8 mouse cellular contexts compared by ENCODE assay signal in genomic region chr5:92810922-92811533, GRCm38 (mm10).
A peak's percentile ranks its signal among the peaks of the same experiment; 100 is the strongest.
DNase-seq lines count a peak whose midpoint lies in the region; ATAC-seq lines count a peak whose summit lies in the region.

No protein-coding gene starts in this region.

- H3K36me3 ChIP-seq in forebrain, embryonic 12.5 days (replicated peaks) = no peaks in the 10 kb centered on the region
- H3K36me3 ChIP-seq in intestine, embryonic 15.5 days = no peaks in the 10 kb centered on the region

- 4% methylated on average over 9 of the region's 9 CpGs for WGBS in forebrain, embryonic 12.5 days
- WGBS in intestine, embryonic 15.5 days = 13% methylated on average over 9 of the region's 9 CpGs

- ATAC-seq in forebrain, embryonic 12.5 days (ENCODE audit: low FRiP score) = peak; percentile 77
- ATAC-seq in intestine, embryonic 15.5 days = no peak

- H3K9me3 ChIP-seq in forebrain, embryonic 12.5 days = no peaks in the 10 kb centered on the region
- no peaks in the 10 kb centered on the region for H3K9me3 ChIP-seq in intestine, embryonic 15.5 days

- peak; percentile 7 for DNase-seq in layer of hippocampus, adult 11-12 months (ENCODE audit: low spot score)
- no peak for DNase-seq in layer of hippocampus, postnatal 25 days (ENCODE audit: extremely low spot score in 1 of 2, low spot score in 1 of 2)
- DNase-seq in mesoderm, embryonic 11.5 days (ENCODE audit: low read depth, low spot score) = peak; percentile 80
- no peak for DNase-seq in yolk sac, embryonic 10.5 days (ENCODE audit: low spot score)
- no peak for DNase-seq in cerebellum, adult 11-12 months
- no peak for DNase-seq in layer of hippocampus, postnatal 36 days

- no peak overlapping the region for H3K9ac ChIP-seq in forebrain, embryonic 12.5 days
- no peak overlapping the region for H3K9ac ChIP-seq in intestine, embryonic 15.5 days

- H3K27ac ChIP-seq in forebrain, embryonic 12.5 days = peak overlapping the region; percentile 59
- H3K27ac ChIP-seq in intestine, embryonic 15.5 days = peak overlapping the region; percentile 57

- H3K27me3 ChIP-seq in forebrain, embryonic 12.5 days = peaks cover 5% of the 10 kb centered on the region; the same call in 1 of the 2 replicates
- H3K27me3 ChIP-seq in intestine, embryonic 15.5 days (replicated peaks) = no peaks in the 10 kb centered on the region

- peaks cover 61% of the 10 kb centered on the region for H3K4me1 ChIP-seq in forebrain, embryonic 12.5 days
- H3K4me1 ChIP-seq in intestine, embryonic 15.5 days (replicated peaks) = peaks cover 35% of the 10 kb centered on the region

- peak overlapping the region; percentile 36 for H3K4me2 ChIP-seq in forebrain, embryonic 12.5 days
- peak overlapping the region; percentile 34 for H3K4me2 ChIP-seq in intestine, embryonic 15.5 days (replicated peaks)

- no peak overlapping the region for H3K4me3 ChIP-seq in forebrain, embryonic 12.5 days (replicated peaks)
- no peak overlapping the region for H3K4me3 ChIP-seq in intestine, embryonic 15.5 days (replicated peaks)

Comparison
In these comparisons a context has a peak if more than half of its experiments do, and no peak if none do; other contexts are left out.
1. DNase-seq: peak in layer of hippocampus, adult 11-12 months (single experiment) and mesoderm, embryonic 11.5 days (single experiment); none in layer of hippocampus, postnatal 25 days (0 of 2), yolk sac, embryonic 10.5 days (single experiment), cerebellum, adult 11-12 months (single experiment) and layer of hippocampus, postnatal 36 days (0 of 2).